Mouse (Mus musculus) lung, embryonic 14.5 days (tissue): ENCODE results near the gene Ednra. TPM values are rescaled to one million over a fixed set of nuclear protein-coding genes. Genes with fewer than 3 reads are reported as not detected.
"Not testable (repeated sequence)": the region's sequence is repeated elsewhere in the genome, so short reads cannot be mapped to it uniquely, and the experiment has no call there.

Source experiments
- ATAC-seq: fragments of 200-750 bp; cut with Nextera tagmentation; 2 replicates; pipeline ENCODE4 v1.8.0; 2017; ENCODE audit warnings: mild to moderate bottlenecking, moderate TSS enrichment, moderate library complexity; ENCODE audit not compliant: insufficient read depth
- DNase-seq: peaks from one replicate; pipeline ENCODE4 v3.0.0-alpha.2; 2015
- H3K27ac ChIP-seq: fragments of 300-500 bp; sonication (generic); 2 replicates; pipeline ENCODE4 v1.5.1; 2014; ENCODE audit warnings: low read depth, mild to moderate bottlenecking, moderate library complexity
- H3K27me3 ChIP-seq: fragments of 300-500 bp; sonication (generic); 2 replicates; pipeline ENCODE4 v1.6.1; 2014; ENCODE audit warnings: low read length, control low read depth; ENCODE audit not compliant: insufficient read depth
- H3K36me3 ChIP-seq: fragments of 300-500 bp; sonication (generic); 2 replicates; pipeline ENCODE4 v1.6.1; 2014; ENCODE audit warnings: control low read depth; ENCODE audit not compliant: insufficient read depth
- H3K4me1 ChIP-seq: fragments of 300-500 bp; sonication (generic); 2 replicates; pipeline ENCODE4 v1.6.1; 2014; ENCODE audit warnings: antibody characterized with exemption, control low read depth; ENCODE audit not compliant: insufficient read depth
- H3K4me2 ChIP-seq: fragments of 300-500 bp; sonication (generic); 2 replicates; pipeline ENCODE4 v1.6.1; 2014; ENCODE audit warnings: mild to moderate bottlenecking
- H3K4me3 ChIP-seq: fragments of 300-500 bp; sonication (generic); 2 replicates; pipeline ENCODE4 v1.5.1; 2014; ENCODE audit warnings: low read depth, low read length
- H3K9ac ChIP-seq: fragments of 300-500 bp; sonication (generic); 2 replicates; pipeline ENCODE4 v1.6.1; 2014
- H3K9me3 ChIP-seq: fragments of 300-500 bp; sonication (generic); 2 replicates; pipeline ENCODE4 v1.6.1; 2016; ENCODE audit warnings: low read depth, low read length, control low read depth
- CTCF ChIP-seq: IDR thresholded peaks from 2 replicates; pipeline ENCODE4 v1.5.1; 2016; ENCODE audit warnings: antibody characterized with exemption, low read depth
- WGBS: fragments of 180-500 bp; shearing (Covaris S2); extraction: QIAGEN DNeasy Blood & Tissue Kit; methylation state at CpG from one replicate; pipeline ENCODE4 v1.1.7; 2014; 5-methylcytosine and 5-hydroxymethylcytosine counted together
- polyA plus RNA-seq: library from polyadenylated mRNA; unstranded; fragments of >200 nt; fragmentation: Nextera tagmentation; extraction: Ambion mirVana; gene quantifications from 2 replicates; pipeline ENCODE4 v1.2.1, GENCODE M21; 2014

Gene Ednra
- polyA plus RNA-seq, 1 experiment from 2014 or later: 147 TPM

DNA sequence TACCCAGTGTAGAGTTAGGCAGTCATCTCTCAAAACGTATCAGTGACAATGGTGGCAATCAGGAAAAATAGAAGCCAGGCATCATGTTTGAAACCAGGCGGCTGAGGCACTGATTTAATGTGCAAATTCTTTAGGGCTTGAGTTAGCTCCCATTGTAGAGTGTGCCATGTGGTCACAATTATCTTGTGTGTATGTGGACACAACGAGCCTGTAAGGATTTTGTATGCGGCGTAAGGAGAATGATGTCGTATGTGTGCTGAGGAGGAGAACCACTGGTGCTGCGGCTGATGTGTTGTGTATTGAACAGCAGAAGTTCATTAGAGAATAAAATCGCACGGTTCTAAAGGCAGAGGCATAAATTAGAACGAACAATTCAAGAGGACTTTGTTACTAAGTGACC, 26.2 kb downstream of the Ednra start:
- Histone ChIP-seq H3K4me3 (no peak overlapping the region), H3K27ac (no peak overlapping the region), H3K4me2 (no peak overlapping the region), H3K27me3 (no peaks in the 10 kb centered on the region), H3K36me3 (peaks cover 59% of the 10 kb centered on the region), H3K9ac (no peak overlapping the region), H3K4me1 (0 out of 2 replicates have a peak, but pooled peaks cover 6% of the 10 kb centered on the region), H3K9me3 (no peaks in the 10 kb centered on the region)
- 75% methylated on average over 10 of the region's 10 CpGs for WGBS
- ATAC-seq (no peak), DNase-seq (no peak)
- no peak for TF ChIP-seq CTCF

DNA sequence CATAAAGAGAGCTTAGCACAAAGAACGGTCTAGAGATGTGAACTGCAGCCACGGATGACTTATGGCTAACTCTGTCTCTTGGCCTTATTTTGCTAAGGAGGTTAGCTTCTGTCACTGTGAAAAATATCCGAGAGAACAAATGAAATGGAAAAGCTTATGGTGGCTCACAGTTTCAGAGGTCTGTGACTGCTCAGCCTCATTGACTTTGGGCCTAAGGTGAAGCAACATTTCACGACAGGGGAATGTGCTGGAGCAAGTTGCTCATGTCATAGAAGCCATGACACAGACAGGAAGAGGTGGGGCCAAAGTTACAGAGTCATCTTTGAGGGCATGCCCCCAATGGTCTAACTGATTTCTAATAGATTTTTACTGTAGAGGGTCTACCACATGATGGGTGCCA, 28.1 kb downstream of the Ednra start:
- no peak overlapping the region for H3K4me3 ChIP-seq
- TF ChIP-seq CTCF: no peak
- WGBS: 64% methylated on average over 4 of the region's 4 CpGs
- 0 out of 2 replicates have a peak, but pooled peaks cover 6% of the 10 kb centered on the region for H3K4me1 ChIP-seq
- H3K27me3 ChIP-seq: no peaks in the 10 kb centered on the region
- H3K36me3 ChIP-seq: peaks cover 56% of the 10 kb centered on the region
- ATAC-seq (no peak), DNase-seq (no peak)
- H3K9me3 ChIP-seq: no peaks in the 10 kb centered on the region
- no peak overlapping the region for H3K9ac ChIP-seq
- peak overlapping the region; percentile 47; the same call in 1 of the 2 replicates for H3K27ac ChIP-seq
- no peak overlapping the region for H3K4me2 ChIP-seq

DNA sequence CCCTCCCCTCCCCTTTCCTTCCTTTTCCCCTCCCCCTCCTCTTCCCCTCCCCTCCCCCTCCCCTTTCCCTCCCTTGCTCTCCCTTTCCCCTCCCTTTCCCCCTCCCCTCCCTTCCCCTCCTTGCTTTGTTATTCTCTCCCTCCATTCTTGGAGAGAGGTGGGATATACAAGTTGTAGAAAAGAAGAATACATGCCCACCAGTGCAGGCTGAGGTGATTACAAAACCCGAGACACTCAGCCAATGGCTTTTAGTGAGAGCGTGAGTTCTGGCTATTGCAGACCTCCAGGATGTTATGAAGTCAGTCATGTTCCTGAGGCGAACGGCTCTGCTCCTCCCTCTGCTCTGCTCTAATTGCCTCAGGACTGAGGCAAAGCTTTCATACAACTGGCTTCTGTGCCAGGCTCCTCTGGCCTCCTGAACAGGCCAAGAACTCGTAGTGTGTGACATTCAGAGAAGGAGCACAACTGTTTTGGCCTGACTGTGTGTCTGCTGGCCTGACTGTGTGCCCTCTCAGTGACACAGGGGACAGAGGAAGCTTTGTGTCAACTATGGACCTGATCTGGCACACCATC, 28.7 kb downstream of the Ednra start:
- H3K9ac ChIP-seq: no peak overlapping the region
- H3K4me3 ChIP-seq: no peak overlapping the region
- H3K4me1 ChIP-seq: 0 out of 2 replicates have a peak, but pooled peaks cover 6% of the 10 kb centered on the region
- peaks cover 56% of the 10 kb centered on the region for H3K36me3 ChIP-seq
- ATAC-seq: peak; percentile 39; the same call in 1 of the 2 replicates
- no peak overlapping the region for H3K4me2 ChIP-seq
- TF ChIP-seq CTCF: no peak
- 28% methylated on average over 5 of the region's 5 CpGs for WGBS
- H3K27ac ChIP-seq: peak overlapping the region; percentile 47; the same call in 1 of the 2 replicates
- no peaks in the 10 kb centered on the region for H3K27me3 ChIP-seq
- peak; percentile 58 for DNase-seq
- H3K9me3 ChIP-seq: no peaks in the 10 kb centered on the region

DNA sequence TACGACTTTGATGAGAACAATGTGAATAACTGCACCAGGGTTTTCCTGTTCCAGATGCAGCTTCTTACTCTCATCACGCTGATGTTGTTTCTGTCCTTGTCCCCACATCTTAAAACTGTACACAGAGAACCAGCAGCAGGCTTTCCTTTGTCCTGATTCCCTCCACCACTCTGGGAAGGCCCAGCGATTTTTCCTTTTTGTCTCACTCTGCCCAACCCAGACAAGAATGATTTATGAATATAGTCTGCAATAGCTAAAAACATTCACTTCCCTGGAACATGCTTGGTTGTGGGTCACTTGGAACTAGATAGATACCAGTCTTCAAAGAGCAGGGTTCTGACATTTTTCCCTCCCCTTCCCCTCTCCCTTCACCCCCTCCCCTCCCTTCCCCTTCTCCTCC, 29.2 kb downstream of the Ednra start:
- H3K9me3 ChIP-seq: no peaks in the 10 kb centered on the region
- H3K27ac ChIP-seq: no peak overlapping the region
- 0 out of 2 replicates have a peak, but pooled peaks cover 6% of the 10 kb centered on the region for H3K4me1 ChIP-seq
- H3K4me2 ChIP-seq: no peak overlapping the region
- DNase-seq (no peak), ATAC-seq (peak; percentile 46; the same call in 1 of the 2 replicates)
- 31% methylated on average over 3 of the region's 3 CpGs for WGBS
- H3K27me3 ChIP-seq: no peaks in the 10 kb centered on the region
- peaks cover 57% of the 10 kb centered on the region for H3K36me3 ChIP-seq
- TF ChIP-seq CTCF: no peak
- no peak overlapping the region for H3K9ac ChIP-seq
- H3K4me3 ChIP-seq: no peak overlapping the region

DNA sequence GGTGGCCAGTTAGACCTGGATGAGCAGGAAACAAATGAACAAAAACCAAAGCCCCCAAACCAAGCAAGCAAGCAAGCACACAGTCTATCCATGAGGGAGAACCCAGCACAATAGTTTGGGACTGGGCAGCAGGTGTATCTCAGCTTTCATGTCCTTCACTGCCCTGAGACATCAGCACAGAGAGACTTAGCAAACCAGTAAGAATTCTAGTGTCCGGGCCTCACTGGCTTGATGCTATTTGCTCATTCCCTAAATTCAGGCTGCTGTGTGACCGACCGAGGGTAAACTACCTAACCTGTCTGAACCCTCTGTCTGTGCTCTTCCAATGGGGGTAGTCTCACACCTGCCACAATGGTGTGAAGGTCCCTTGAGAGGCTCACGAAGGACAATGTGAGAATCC, 29.7 kb downstream of the Ednra start:
- no peak overlapping the region for H3K4me2 ChIP-seq
- H3K27ac ChIP-seq: no peak overlapping the region; the same call in 1 of the 2 replicates
- no peaks in the 10 kb centered on the region for H3K9me3 ChIP-seq
- no peaks in the 10 kb centered on the region for H3K27me3 ChIP-seq
- H3K4me1 ChIP-seq: 0 out of 2 replicates have a peak, but pooled peaks cover 6% of the 10 kb centered on the region
- H3K36me3 ChIP-seq: peaks cover 54% of the 10 kb centered on the region
- no peak overlapping the region for H3K9ac ChIP-seq
- 63% methylated on average over 4 of the region's 4 CpGs for WGBS
- DNase-seq: no peak
- no peak overlapping the region for H3K4me3 ChIP-seq
- no peak for ATAC-seq
- no peak for TF ChIP-seq CTCF

DNA sequence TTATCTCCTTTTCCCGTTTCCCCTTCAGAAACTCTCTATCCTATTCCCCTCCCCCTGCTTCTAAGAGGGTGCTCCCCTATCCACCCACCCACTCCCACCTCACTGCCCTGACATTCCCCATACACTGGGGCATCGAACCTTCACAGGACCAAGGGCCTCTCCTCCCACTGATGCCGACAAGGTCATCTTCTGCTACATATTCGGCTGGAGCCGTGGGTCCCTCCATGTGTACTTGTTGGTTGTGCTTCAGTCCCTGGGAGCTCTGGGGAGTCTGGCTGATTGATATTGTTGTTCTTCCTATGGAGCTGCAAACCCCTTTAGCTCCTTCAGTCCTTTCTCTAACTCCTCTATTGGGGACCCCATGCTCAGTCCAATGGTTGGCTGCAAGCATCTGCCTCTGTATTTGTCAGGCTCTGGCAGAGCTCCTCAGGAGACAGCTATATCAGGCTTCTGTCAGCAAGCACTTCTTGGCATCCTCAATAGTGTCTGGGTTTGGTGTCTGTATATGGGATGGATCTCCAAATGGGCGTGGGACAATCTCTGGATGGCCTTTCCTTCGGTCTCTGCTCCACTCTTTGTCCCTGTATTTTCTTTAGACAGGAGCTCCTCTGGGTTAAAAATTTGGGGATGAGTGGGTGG, 34.7 kb downstream of the Ednra start:
- H3K9me3 ChIP-seq, H3K27ac ChIP-seq, H3K4me3 ChIP-seq, DNase-seq, H3K27me3 ChIP-seq, H3K4me2 ChIP-seq, H3K4me1 ChIP-seq, ATAC-seq, H3K9ac ChIP-seq: not testable (repeated sequence)
- H3K36me3 ChIP-seq: peaks cover 45% of the 10 kb centered on the region
- 65% methylated on average over 7 of the region's 7 CpGs for WGBS

DNA sequence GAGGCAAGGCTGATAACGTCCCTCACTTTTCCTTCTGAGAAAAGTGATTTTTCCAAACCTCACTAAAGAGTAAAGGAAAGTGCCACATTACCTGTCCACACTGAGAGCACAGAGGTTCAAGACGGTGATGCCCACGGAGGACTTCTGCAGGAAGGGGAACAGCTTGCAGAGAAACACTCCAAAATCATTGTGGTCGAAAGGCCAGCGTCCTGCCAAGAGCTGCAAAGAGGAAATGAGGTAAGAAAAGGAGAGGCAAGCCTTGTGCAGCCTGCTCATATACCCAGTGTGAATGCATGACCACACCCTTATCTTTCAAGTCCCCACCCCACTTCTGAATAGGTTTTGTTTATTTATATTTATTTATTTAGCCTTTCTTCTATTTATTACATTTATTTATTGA, 35.3 kb downstream of the Ednra start:
- Histone ChIP-seq H3K27me3 (no peaks in the 10 kb centered on the region), H3K27ac (0 out of 2 replicates have a peak overlapping the region, but pooled peaks have one; percentile 30), H3K9ac (no peak overlapping the region), H3K9me3 (no peaks in the 10 kb centered on the region), H3K36me3 (peaks cover 45% of the 10 kb centered on the region), H3K4me3 (no peak overlapping the region), H3K4me1 (peaks cover 4% of the 10 kb centered on the region; the same call in 1 of the 2 replicates), H3K4me2 (no peak overlapping the region)
- DNase-seq: no peak
- ATAC-seq: no peak
- no peak for TF ChIP-seq CTCF
- WGBS: 56% methylated on average over 5 of the region's 5 CpGs
